ENCODE assay signal across 8 mouse cellular contexts in the genomic region with DNA sequence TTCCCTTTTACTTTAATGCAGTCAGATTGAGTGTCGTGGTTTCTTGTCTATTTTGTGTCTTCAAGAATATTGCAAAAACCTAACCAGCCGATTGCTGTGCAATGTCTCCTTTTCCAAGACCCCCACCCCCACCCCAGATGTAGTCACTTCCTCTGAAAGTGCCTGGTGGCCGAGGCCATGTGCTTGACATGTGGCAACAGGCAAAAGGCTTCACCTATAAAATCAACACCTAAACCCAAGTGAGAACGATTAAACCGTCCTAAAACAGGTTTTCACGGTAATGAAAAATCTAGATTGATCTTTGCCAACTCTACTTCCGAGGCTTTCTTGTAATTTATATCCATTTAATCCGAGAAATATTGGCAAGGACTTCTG. TPM values are rescaled to one million over a fixed set of nuclear protein-coding genes. Genes with fewer than 3 reads are reported as not detected.
DNase-seq lines count a peak whose midpoint lies in the region; ATAC-seq and TF ChIP-seq lines count a peak whose summit lies in the region.

No protein-coding gene starts in this region.

- TF ChIP-seq RAD21 in MEL (IDR thresholded peaks at IDR 0.05; ENCODE audit: low read depth, low read length), result no peak

- under 1% methylated on average over 8 of the region's 8 CpGs for WGBS in heart, embryonic 13.5 days
- WGBS in forebrain, embryonic 16.5 days, result under 1% methylated on average over 8 of the region's 8 CpGs
- 0% methylated on average over 8 of the region's 8 CpGs for WGBS in liver, embryonic 15.5 days (ENCODE audit: insufficient replicate concordance)
- WGBS in stomach, embryonic 15.5 days, result under 1% methylated on average over 8 of the region's 8 CpGs

- peaks cover 28% of the 10 kb centered on the region for H3K36me3 ChIP-seq in heart, embryonic 13.5 days
- H3K36me3 ChIP-seq in MEL (ENCODE audit: control insufficient read depth in 1 of 2, insufficient read depth in 2 of 2, low read length in 2 of 2), result peaks cover 38 to 45% of the 10 kb centered on the region in 2 experiments
- peaks cover 9% of the 10 kb centered on the region for H3K36me3 ChIP-seq in forebrain, embryonic 16.5 days (ENCODE audit: control insufficient read depth, insufficient read depth)
- H3K36me3 ChIP-seq in liver, embryonic 15.5 days (replicated peaks), result peaks cover 39% of the 10 kb centered on the region
- H3K36me3 ChIP-seq in stomach, embryonic 15.5 days, result peaks cover 8% of the 10 kb centered on the region

- peak overlapping the region; percentile 90 for H3K4me3 ChIP-seq in heart, embryonic 13.5 days
- H3K4me3 ChIP-seq in MEL (ENCODE audit: control insufficient read depth in 1 of 2, insufficient read depth in 1 of 2, low read depth in 2 of 2, low read length in 2 of 2), result peak overlapping the region; percentile 79 to 91
- peak overlapping the region; percentile 100 for H3K4me3 ChIP-seq in forebrain, embryonic 16.5 days (replicated peaks; ENCODE audit: low read length)
- H3K4me3 ChIP-seq in liver, embryonic 15.5 days (replicated peaks), result peak overlapping the region; percentile 90
- peak overlapping the region; percentile 99 for H3K4me3 ChIP-seq in stomach, embryonic 15.5 days (replicated peaks)

- TF ChIP-seq EP300 in MEL (IDR thresholded peaks at IDR 0.05; ENCODE audit: low read depth in 1 of 2, low read length in 2 of 2), result no peak; a peak in 1 of 4 replicates

- peaks cover 59% of the 10 kb centered on the region for H3K79me2 ChIP-seq in MEL (ENCODE audit: control insufficient read depth, insufficient read depth, low read length, poor library complexity)

- H3K9me3 ChIP-seq in heart, embryonic 13.5 days, result no peaks in the 10 kb centered on the region
- H3K9me3 ChIP-seq in MEL (replicated peaks; ENCODE audit: insufficient read depth, low read length), result no peaks in the 10 kb centered on the region
- H3K9me3 ChIP-seq in forebrain, embryonic 16.5 days (ENCODE audit: control insufficient read depth, low read length), result no peaks in the 10 kb centered on the region
- no peaks in the 10 kb centered on the region for H3K9me3 ChIP-seq in liver, embryonic 15.5 days (replicated peaks)
- H3K9me3 ChIP-seq in stomach, embryonic 15.5 days, result no peaks in the 10 kb centered on the region

- H3K27me3 ChIP-seq in heart, embryonic 13.5 days (replicated peaks), result no peaks in the 10 kb centered on the region
- H3K27me3 ChIP-seq in MEL (ENCODE audit: control insufficient read depth in 1 of 2, insufficient read depth in 2 of 2, low read length in 2 of 2), result no peaks in the 10 kb centered on the region
- H3K27me3 ChIP-seq in forebrain, embryonic 16.5 days (replicated peaks; ENCODE audit: control insufficient read depth, insufficient read depth, low read length), result no peaks in the 10 kb centered on the region
- H3K27me3 ChIP-seq in liver, embryonic 15.5 days, result no peaks in the 10 kb centered on the region
- no peaks in the 10 kb centered on the region for H3K27me3 ChIP-seq in stomach, embryonic 15.5 days (replicated peaks)

- no peak for ATAC-seq in heart, embryonic 13.5 days (ENCODE audit: extremely low read depth, insufficient number of reproducible peaks, low FRiP score, low TSS enrichment)
- no peak for ATAC-seq in forebrain, embryonic 16.5 days
- ATAC-seq in liver, embryonic 15.5 days (ENCODE audit: insufficient read depth), result no peak
- no peak for ATAC-seq in stomach, embryonic 15.5 days (ENCODE audit: insufficient read depth, low FRiP score, low read depth)

- H3K4me2 ChIP-seq in heart, embryonic 13.5 days, result peak overlapping the region; percentile 78
- H3K4me2 ChIP-seq in forebrain, embryonic 16.5 days (ENCODE audit: low read length), result peak overlapping the region; percentile 89
- peak overlapping the region; percentile 90 for H3K4me2 ChIP-seq in liver, embryonic 15.5 days
- H3K4me2 ChIP-seq in stomach, embryonic 15.5 days, result peak overlapping the region; percentile 63

- no peak for TF ChIP-seq CTCF in MEL (IDR thresholded peaks at IDR 0.05 in 2 of 3, conservative IDR thresholded peaks at IDR 0.05 in 1 of 3; ENCODE audit: control insufficient read depth in 1 of 3, insufficient read depth in 1 of 3, low read depth in 2 of 3, low read length in 3 of 3, poor library complexity in 1 of 3, severe bottlenecking in 1 of 3)

- peak in 1 of 2 experiments; percentile 60; a peak in 2 of 4 replicates for TF ChIP-seq POLR2A in MEL (IDR thresholded peaks at IDR 0.05; ENCODE audit: control insufficient read depth in 1 of 2, insufficient read depth in 1 of 2, low read depth in 1 of 2, low read length in 2 of 2, poor library complexity in 1 of 2)

- peak overlapping the region; percentile 99 for H3K9ac ChIP-seq in heart, embryonic 13.5 days
- peak overlapping the region; percentile 96 for H3K9ac ChIP-seq in MEL (ENCODE audit: control insufficient read depth, low read depth, low read length, poor library complexity, severe bottlenecking)
- H3K9ac ChIP-seq in forebrain, embryonic 16.5 days (replicated peaks; ENCODE audit: low read depth, low read length), result peak overlapping the region; percentile 95
- H3K9ac ChIP-seq in liver, embryonic 15.5 days, result peak overlapping the region; percentile 98
- H3K9ac ChIP-seq in stomach, embryonic 15.5 days, result peak overlapping the region; percentile 100

- peaks cover 34% of the 10 kb centered on the region for H3K4me1 ChIP-seq in heart, embryonic 13.5 days
- H3K4me1 ChIP-seq in MEL (ENCODE audit: control insufficient read depth in 1 of 2, insufficient read depth in 2 of 2, low read length in 2 of 2), result peaks cover 4 to 14% of the 10 kb centered on the region in 2 experiments; a peak in 3 of 4 replicates
- H3K4me1 ChIP-seq in forebrain, embryonic 16.5 days (replicated peaks; ENCODE audit: control insufficient read depth, insufficient read depth, low read length), result peaks cover 25% of the 10 kb centered on the region
- H3K4me1 ChIP-seq in liver, embryonic 15.5 days (replicated peaks), result peaks cover 53% of the 10 kb centered on the region
- peaks cover 5% of the 10 kb centered on the region for H3K4me1 ChIP-seq in stomach, embryonic 15.5 days

- intact Hi-C loops in heart, postnatal 36 days (cut with DNase I), result loop anchor here (1.0 to 2.0 kb wide), 3 partner anchors 10 to 39 kb away; a partner anchor contains a TSS

- peak overlapping the region; percentile 93 for H3K27ac ChIP-seq in heart, embryonic 13.5 days (replicated peaks)
- H3K27ac ChIP-seq in MEL (ENCODE audit: control insufficient read depth, low read depth, low read length), result peak overlapping the region; percentile 88
- H3K27ac ChIP-seq in forebrain, embryonic 16.5 days (ENCODE audit: low read length), result no peak overlapping the region
- peak overlapping the region; percentile 91; the same call in 1 of the 2 replicates for H3K27ac ChIP-seq in liver, embryonic 15.5 days (replicated peaks)
- peak overlapping the region; percentile 92 for H3K27ac ChIP-seq in stomach, embryonic 15.5 days

- no peak for DNase-seq in heart, postnatal 36 days
- DNase-seq in MEL (ENCODE audit: low read depth, low spot score), result peak; percentile 86
- DNase-seq in left cerebral cortex, adult 11 months (ENCODE audit: low spot score), result no peak
- no peak for DNase-seq in cerebellum, adult 18-20 months

RNA-seq across cellular contexts. Expression of a gene that starts 1.1 kb away (rescaled TPM):
- 722 and 777 TPM in 2 replicates for polyA plus RNA-seq in heart, embryonic 13.5 days (2015; fragmentation: Nextera tagmentation; extraction: Ambion mirVana)
- 100 to 1,000 TPM; 303 to 349 TPM for total RNA-seq in heart, postnatal 36 days (2021)
- total RNA-seq in MEL (2012; rRNA removed), result 726 and 879 TPM in 2 replicates
- polyA plus RNA-seq in MEL (2012; ENCODE audit: insufficient read depth in 1 of 2, insufficient read length in 2 of 2, low read depth in 1 of 2, low replicate concordance in 2 of 2, missing spikeins in 1 of 2), result 100 to 1,000 TPM; 201 to 652 TPM
- polyA plus RNA-seq in forebrain, embryonic 16.5 days (2015; fragmentation: Nextera tagmentation; extraction: Ambion mirVana), result 685 and 747 TPM in 2 replicates
- polyA plus RNA-seq in liver, embryonic 15.5 days (2015; fragmentation: Nextera tagmentation; extraction: Ambion mirVana), result 526 and 529 TPM in 2 replicates
- polyA plus RNA-seq in stomach, embryonic 15.5 days (2015; fragmentation: Nextera tagmentation; extraction: Ambion mirVana), result 975 and 1,053 TPM in 2 replicates

RNA-seq across cellular contexts. Expression of a gene that starts 11.2 kb away (rescaled TPM):
- 22.1 and 25.4 TPM in 2 replicates for polyA plus RNA-seq in heart, embryonic 13.5 days (2015; fragmentation: Nextera tagmentation; extraction: Ambion mirVana)
- 10 to 100 TPM; 18.7 to 18.9 TPM for total RNA-seq in heart, postnatal 36 days (2021)
- total RNA-seq in MEL (2012; rRNA removed), result 60.5 and 64.5 TPM in 2 replicates
- 100 to 1,000 TPM in 1 of 2 experiments, not detected in 1; 115 TPM for polyA plus RNA-seq in MEL (2012; ENCODE audit: insufficient read depth in 1 of 2, insufficient read length in 2 of 2, low read depth in 1 of 2, low replicate concordance in 2 of 2, missing spikeins in 1 of 2)
- 28.2 and 30.2 TPM in 2 replicates for polyA plus RNA-seq in forebrain, embryonic 16.5 days (2015; fragmentation: Nextera tagmentation; extraction: Ambion mirVana)
- polyA plus RNA-seq in liver, embryonic 15.5 days (2015; fragmentation: Nextera tagmentation; extraction: Ambion mirVana), result 21.7 and 24.1 TPM in 2 replicates
- polyA plus RNA-seq in stomach, embryonic 15.5 days (2015; fragmentation: Nextera tagmentation; extraction: Ambion mirVana), result 39.0 and 53.4 TPM in 2 replicates

RNA-seq across cellular contexts. Expression of a gene that starts 14.2 kb away (rescaled TPM):
- 2.1 TPM in 2 replicates for polyA plus RNA-seq in heart, embryonic 13.5 days (2015; fragmentation: Nextera tagmentation; extraction: Ambion mirVana)
- total RNA-seq in heart, postnatal 36 days (2021), result 1 to 10 TPM in 1 of 2 experiments, under 1 TPM in 1; 0.79 to 2.0 TPM
- 9.6 and 9.9 TPM in 2 replicates for total RNA-seq in MEL (2012; rRNA removed)
- 10 to 100 TPM in 1 of 2 experiments, not detected in 1; 26.2 TPM for polyA plus RNA-seq in MEL (2012; ENCODE audit: insufficient read depth in 1 of 2, insufficient read length in 2 of 2, low read depth in 1 of 2, low replicate concordance in 2 of 2, missing spikeins in 1 of 2)
- 2.5 and 4.4 TPM in 2 replicates for polyA plus RNA-seq in forebrain, embryonic 16.5 days (2015; fragmentation: Nextera tagmentation; extraction: Ambion mirVana)
- polyA plus RNA-seq in liver, embryonic 15.5 days (2015; fragmentation: Nextera tagmentation; extraction: Ambion mirVana), result 3.0 and 4.1 TPM in 2 replicates
- 4.2 and 4.7 TPM in 2 replicates for polyA plus RNA-seq in stomach, embryonic 15.5 days (2015; fragmentation: Nextera tagmentation; extraction: Ambion mirVana)

RNA-seq across cellular contexts. Expression of a gene that starts 37.8 kb away (rescaled TPM):
- polyA plus RNA-seq in heart, embryonic 13.5 days (2015; fragmentation: Nextera tagmentation; extraction: Ambion mirVana), result 6.6 and 7.5 TPM in 2 replicates
- total RNA-seq in heart, postnatal 36 days (2021), result 10 to 100 TPM; 10.7 to 11.1 TPM
- total RNA-seq in MEL (2012; rRNA removed), result 3.1 and 4.0 TPM in 2 replicates
- polyA plus RNA-seq in MEL (2012; ENCODE audit: insufficient read depth in 1 of 2, insufficient read length in 2 of 2, low read depth in 1 of 2, low replicate concordance in 2 of 2, missing spikeins in 1 of 2), result 10 to 100 TPM in 1 of 2 experiments, not detected in 1; 13.2 TPM
- polyA plus RNA-seq in forebrain, embryonic 16.5 days (2015; fragmentation: Nextera tagmentation; extraction: Ambion mirVana), result 6.1 and 8.0 TPM in 2 replicates
- polyA plus RNA-seq in liver, embryonic 15.5 days (2015; fragmentation: Nextera tagmentation; extraction: Ambion mirVana), result 33.2 and 44.8 TPM in 2 replicates
- 11.9 and 12.4 TPM in 2 replicates for polyA plus RNA-seq in stomach, embryonic 15.5 days (2015; fragmentation: Nextera tagmentation; extraction: Ambion mirVana)

RNA-seq across cellular contexts. Expression of a gene that starts 37.8 kb away (rescaled TPM):
- 120 TPM in 2 replicates for polyA plus RNA-seq in heart, embryonic 13.5 days (2015; fragmentation: Nextera tagmentation; extraction: Ambion mirVana)
- total RNA-seq in heart, postnatal 36 days (2021), result 10 to 100 TPM; 41.6 to 42.2 TPM
- 83.1 and 85.0 TPM in 2 replicates for total RNA-seq in MEL (2012; rRNA removed)
- 100 to 1,000 TPM; 117 to 681 TPM for polyA plus RNA-seq in MEL (2012; ENCODE audit: insufficient read depth in 1 of 2, insufficient read length in 2 of 2, low read depth in 1 of 2, low replicate concordance in 2 of 2, missing spikeins in 1 of 2)
- 173 and 186 TPM in 2 replicates for polyA plus RNA-seq in forebrain, embryonic 16.5 days (2015; fragmentation: Nextera tagmentation; extraction: Ambion mirVana)
- 56.2 and 61.2 TPM in 2 replicates for polyA plus RNA-seq in liver, embryonic 15.5 days (2015; fragmentation: Nextera tagmentation; extraction: Ambion mirVana)
- polyA plus RNA-seq in stomach, embryonic 15.5 days (2015; fragmentation: Nextera tagmentation; extraction: Ambion mirVana), result 157 and 163 TPM in 2 replicates
